Mouse (Mus musculus) ES-Bruce4 (cell line): ENCODE measurements around the gene Cpsf6. TPM values are rescaled to one million over a fixed set of nuclear protein-coding genes. Genes with fewer than 3 reads are reported as not detected.

ENCODE experiments used
- H3K27ac ChIP-seq: 2 replicates; pipeline ENCODE4 v1.5.1; 2012; ENCODE audit warnings: low read length, inconsistent platforms; ENCODE audit not compliant: insufficient read depth
- H3K27me3 ChIP-seq: 2 replicates; pipeline ENCODE4 v1.6.1; 2012; ENCODE audit warnings: mild to moderate bottlenecking, low read length, inconsistent platforms; ENCODE audit not compliant: control insufficient read depth, poor library complexity, insufficient read depth, severe bottlenecking
- H3K36me3 ChIP-seq: 2 replicates; pipeline ENCODE4 v1.6.1; 2012; ENCODE audit warnings: inconsistent platforms, mild to moderate bottlenecking, low read length, moderate library complexity; ENCODE audit not compliant: control insufficient read depth, poor library complexity, insufficient read depth, severe bottlenecking
- H3K4me1 ChIP-seq: one replicate; pipeline ENCODE4 v1.8.1; 2011; ENCODE audit warnings: low read length; ENCODE audit not compliant: control insufficient read depth, insufficient read depth
- H3K4me3 ChIP-seq: 2 replicates; pipeline ENCODE4 v1.5.1; 2011; ENCODE audit warnings: low read depth, mild to moderate bottlenecking, low read length
- H3K9ac ChIP-seq: 2 replicates; pipeline ENCODE4 v1.6.1; 2012; ENCODE audit warnings: low read depth, mild to moderate bottlenecking, inconsistent platforms; ENCODE audit not compliant: poor library complexity, severe bottlenecking
- H3K9me3 ChIP-seq: replicated peaks from 2 replicates; pipeline ENCODE4 v1.6.1; 2012; ENCODE audit warnings: mild to moderate bottlenecking, low read length, inconsistent platforms; ENCODE audit not compliant: control insufficient read depth, poor library complexity, insufficient read depth, severe bottlenecking
- CTCF ChIP-seq: IDR thresholded peaks from one replicate; pipeline ENCODE4 v1.8.1; 2011; ENCODE audit warnings: low read depth, low read length
- EP300 ChIP-seq: IDR thresholded peaks from 2 replicates; pipeline ENCODE4 v1.6.1; 2011; ENCODE audit warnings: low read depth, low read length; ENCODE audit not compliant: insufficient read depth
- POLR2A ChIP-seq: IDR thresholded peaks from one replicate; pipeline ENCODE4 v1.8.1; 2011; ENCODE audit warnings: low read length; ENCODE audit not compliant: insufficient read depth
- polyA plus RNA-seq: library from polyadenylated mRNA; stranded (reverse); fragments of >200 nt; gene quantifications from 2 replicates; pipeline ENCODE4 v1.2.4, GENCODE M21; 2011; ENCODE audit warnings: low read depth; ENCODE audit not compliant: missing spikeins, insufficient read depth, insufficient read length

The Cpsf6 gene
- polyA plus RNA-seq, 1 experiment = 205 TPM

DNA sequence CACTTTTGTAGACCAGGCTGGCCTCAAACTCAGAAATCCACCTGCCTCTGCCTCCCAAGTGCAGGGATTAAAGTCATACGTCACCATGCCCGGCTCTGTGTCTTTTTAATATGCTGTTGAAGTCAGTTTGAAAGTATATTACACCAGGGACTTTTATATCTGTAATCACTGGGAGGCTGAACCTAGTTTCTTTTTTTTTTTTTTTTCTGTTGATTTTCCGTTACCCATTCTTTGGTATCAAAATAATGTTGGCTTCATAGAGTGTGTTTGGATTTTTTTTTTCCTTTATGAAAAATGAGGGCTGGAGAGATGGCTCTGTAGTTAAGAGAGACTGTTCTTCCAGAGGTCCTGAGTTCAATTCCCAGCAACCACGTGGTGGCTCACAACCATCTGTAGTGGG lies 5.6 kb upstream of the Cpsf6 start:
- TF ChIP-seq EP300 (no peak), CTCF (no peak), POLR2A (no peak)
- no peaks in the 10 kb centered on the region for H3K9me3 ChIP-seq
- H3K27ac ChIP-seq = no peak overlapping the region
- H3K36me3 ChIP-seq = no peaks in the 10 kb centered on the region
- no peak overlapping the region for H3K9ac ChIP-seq
- H3K4me3 ChIP-seq = no peak overlapping the region
- no peaks in the 10 kb centered on the region for H3K4me1 ChIP-seq
- H3K27me3 ChIP-seq = no peaks in the 10 kb centered on the region

DNA sequence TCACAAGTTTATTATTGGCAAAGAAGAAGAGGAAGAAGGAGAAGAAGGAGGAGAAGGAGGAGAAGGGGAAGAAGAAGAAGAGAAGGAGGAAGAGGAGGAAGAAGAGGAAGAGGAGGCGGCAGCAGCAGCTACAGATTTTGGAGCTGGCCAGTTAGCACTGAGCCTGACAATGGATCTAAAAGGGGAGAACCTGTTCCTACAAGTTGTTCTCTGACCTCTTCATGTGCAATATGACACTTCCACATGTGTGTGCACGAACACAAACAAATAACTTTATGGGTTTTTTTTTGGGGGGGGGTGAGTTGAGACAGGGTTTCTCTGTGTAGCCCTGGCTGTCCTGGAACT lies 5.2 kb upstream of the Cpsf6 start:
- H3K4me3 ChIP-seq = no peak overlapping the region
- H3K9me3 ChIP-seq = no peaks in the 10 kb centered on the region
- no peaks in the 10 kb centered on the region for H3K4me1 ChIP-seq
- H3K36me3 ChIP-seq = no peaks in the 10 kb centered on the region
- no peaks in the 10 kb centered on the region for H3K27me3 ChIP-seq
- TF ChIP-seq EP300 (no peak), CTCF (no peak), POLR2A (no peak)
- H3K27ac ChIP-seq = no peak overlapping the region
- no peak overlapping the region for H3K9ac ChIP-seq

DNA sequence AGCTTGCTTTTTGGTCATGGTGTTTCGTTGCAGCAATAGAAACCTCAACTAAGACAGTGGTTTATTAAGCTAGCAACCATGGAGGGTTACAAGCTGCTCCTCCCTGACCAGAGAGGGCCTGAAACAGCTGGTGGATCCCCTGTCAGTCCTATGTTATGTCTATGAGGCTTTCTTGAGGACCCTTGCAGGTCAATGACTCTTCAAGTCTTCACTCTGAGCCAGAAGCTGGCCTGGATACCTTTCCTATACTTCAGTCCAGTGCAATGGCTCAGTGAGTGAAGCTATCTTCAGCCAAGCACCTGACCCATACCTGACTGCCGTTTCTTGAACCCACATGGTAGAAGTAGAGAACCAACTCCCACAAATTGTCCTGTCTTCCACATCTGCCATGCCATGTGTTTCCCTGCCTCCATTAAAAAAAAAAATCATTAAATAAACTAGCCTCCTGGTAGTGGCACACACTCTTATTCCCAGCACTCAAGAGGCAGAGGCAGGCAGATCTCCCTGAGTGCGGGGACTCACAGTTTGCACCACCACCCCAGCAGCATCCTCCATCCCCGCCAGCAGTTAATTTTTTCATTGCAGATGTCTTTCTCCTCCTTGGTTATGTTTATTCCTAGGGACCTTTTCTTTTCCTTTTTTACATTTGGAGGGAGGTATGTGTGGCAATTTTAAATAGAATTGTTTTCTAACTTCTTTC lies 4.7 kb upstream of the Cpsf6 start:
- TF ChIP-seq CTCF = no peak
- H3K9me3 ChIP-seq = no peaks in the 10 kb centered on the region
- H3K9ac ChIP-seq = no peak overlapping the region
- no peak overlapping the region for H3K4me3 ChIP-seq
- H3K4me1 ChIP-seq = no peaks in the 10 kb centered on the region
- no peaks in the 10 kb centered on the region for H3K27me3 ChIP-seq
- no peaks in the 10 kb centered on the region for H3K36me3 ChIP-seq
- no peak overlapping the region for H3K27ac ChIP-seq

DNA sequence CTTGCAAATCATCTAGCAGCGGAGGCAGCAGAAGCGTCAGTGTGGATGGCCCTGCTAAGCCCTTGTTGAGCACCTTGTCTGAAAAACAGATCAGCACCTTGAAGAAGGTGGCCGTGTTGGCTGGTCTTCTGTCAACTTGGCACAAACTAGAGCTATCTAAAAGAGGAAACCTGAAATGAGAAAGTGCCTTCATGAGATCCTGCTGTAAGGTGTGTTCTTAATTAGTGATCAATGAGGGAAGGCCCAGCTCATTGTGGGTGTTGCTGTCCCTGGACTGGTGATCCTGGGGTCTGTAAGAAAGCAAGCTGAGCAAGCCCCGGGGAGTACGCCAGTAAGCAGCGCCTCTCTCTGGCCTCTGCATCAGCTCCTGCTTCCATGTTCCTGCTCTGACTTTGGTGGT lies 4.1 kb upstream of the Cpsf6 start:
- no peaks in the 10 kb centered on the region for H3K4me1 ChIP-seq
- TF ChIP-seq EP300 (no peak), POLR2A (no peak), CTCF (no peak)
- H3K4me3 ChIP-seq = no peak overlapping the region
- no peak overlapping the region for H3K27ac ChIP-seq
- H3K9me3 ChIP-seq = no peaks in the 10 kb centered on the region
- no peaks in the 10 kb centered on the region for H3K27me3 ChIP-seq
- H3K36me3 ChIP-seq = no peaks in the 10 kb centered on the region
- H3K9ac ChIP-seq = no peak overlapping the region

DNA sequence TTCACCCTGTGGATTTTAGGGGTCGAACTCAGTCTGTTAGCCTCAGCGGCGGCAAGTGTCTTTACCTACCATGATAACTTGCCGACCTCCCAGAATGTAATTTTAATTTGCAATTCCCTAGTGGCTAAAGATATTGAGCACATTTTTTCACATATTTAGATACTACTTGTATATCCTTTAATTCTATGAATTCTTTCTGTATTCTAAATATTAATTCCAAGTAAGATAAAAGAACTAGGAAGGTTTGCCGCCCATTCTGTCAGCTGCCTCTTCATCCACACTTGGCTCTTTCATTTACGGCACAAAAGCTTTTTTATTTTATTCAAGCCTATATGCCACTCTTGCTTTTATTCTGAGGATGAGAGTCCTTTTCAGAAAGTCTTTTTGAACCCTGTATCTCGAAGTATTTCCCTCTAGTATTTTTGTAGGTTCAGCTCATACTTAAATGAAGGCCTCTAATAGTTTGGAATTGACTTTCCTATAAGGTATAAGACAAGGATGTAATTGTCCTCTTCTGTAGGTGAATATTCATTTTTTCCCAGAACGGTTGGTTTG lies 3.3 kb upstream of the Cpsf6 start:
- no peaks in the 10 kb centered on the region for H3K27me3 ChIP-seq
- H3K36me3 ChIP-seq = no peaks in the 10 kb centered on the region
- H3K27ac ChIP-seq = no peak overlapping the region
- no peaks in the 10 kb centered on the region for H3K9me3 ChIP-seq
- no peak for TF ChIP-seq POLR2A
- TF ChIP-seq CTCF = no peak
- no peak for TF ChIP-seq EP300
- H3K4me3 ChIP-seq = no peak overlapping the region
- peaks cover 2% of the 10 kb centered on the region for H3K4me1 ChIP-seq
- H3K9ac ChIP-seq = no peak overlapping the region

DNA sequence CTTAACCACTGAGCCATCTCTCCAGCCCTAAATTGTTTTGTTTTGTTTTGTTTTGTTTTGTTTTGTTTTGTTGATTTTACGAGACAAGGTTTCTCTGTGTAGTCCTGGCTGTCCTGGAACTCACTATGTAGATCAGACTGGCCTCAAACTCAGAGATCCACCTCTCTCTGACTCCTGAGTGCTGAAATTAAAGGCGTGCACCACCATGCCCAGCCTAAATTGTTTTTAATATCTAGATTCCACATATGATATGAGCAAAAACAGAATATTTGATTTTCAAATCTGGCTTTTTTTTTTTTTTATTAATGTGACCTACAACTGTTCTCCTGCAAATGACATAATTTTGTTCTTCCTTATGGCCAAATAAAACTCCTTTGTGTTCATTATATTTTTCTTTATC lies 2.3 kb upstream of the Cpsf6 start:
- Histone ChIP-seq H3K36me3 (no peaks in the 10 kb centered on the region), H3K4me3 (no peak overlapping the region), H3K27me3 (no peaks in the 10 kb centered on the region), H3K9ac (no peak overlapping the region), H3K9me3 (no peaks in the 10 kb centered on the region), H3K4me1 (peaks cover 2% of the 10 kb centered on the region), H3K27ac (no peak overlapping the region)
- TF ChIP-seq EP300 = no peak
- no peak for TF ChIP-seq POLR2A
- TF ChIP-seq CTCF = no peak
